Mouse (Mus musculus) erythroid progenitor cell, adult 5-6 weeks (primary cell): ENCODE results near the gene Dnajc11. TPM values are rescaled to one million over a fixed set of nuclear protein-coding genes. Genes with fewer than 3 reads are reported as not detected.

ENCODE experiments used
- ATAC-seq: replicated peaks from 2 replicates; pipeline ENCODE4 v1.8.0; 2016; ENCODE audit warnings: moderate number of reproducible peaks, mild to moderate bottlenecking, moderate TSS enrichment, inconsistent platforms; ENCODE audit not compliant: poor library complexity, low FRiP score, severe bottlenecking
- total RNA-seq, 2 experiments: library from RNA; stranded (forward) in 1 of 2; stranded (reverse) in 1 of 2; fragments of 150-400 nt in 1 of 2; fragments of 186-747, 209-891 nt in 1 of 2; gene quantifications; 2 replicates each; pipeline versions ENCODE4 v1.2.3 to v1.2.4; 2015 to 2017; ENCODE audit warnings: low replicate concordance in 2 of 2

Gene Dnajc11
- total RNA-seq, 2 experiments from 2014 or later = 41.9 to 79.2 TPM

GRCm38 (mm10) chr4:152006137-152006536 lies 72.6 kb downstream of the Dnajc11 start:
- ATAC-seq = no peak

GRCm38 (mm10) chr4:152006812-152007211 lies 73.3 kb downstream of the Dnajc11 start:
- ATAC-seq = no peak

- ATAC-seq = no peak
Observed at GRCm38 (mm10) chr4:152007481-152008147, 74.1 kb downstream of the Dnajc11 start.

GRCm38 (mm10) chr4:152008148-152008500 lies 74.6 kb downstream of the Dnajc11 start:
- no peak for ATAC-seq

- peak; percentile 90 for ATAC-seq
Observed at GRCm38 (mm10) chr4:152008622-152009075, 75.2 kb downstream of the Dnajc11 start, which contains the start of gene Klhl21. Klhl21 (plus strand) TSS chr4:152008803.

GRCm38 (mm10) chr4:152009076-152010051 lies 75.9 kb downstream of the Dnajc11 start:
- no peak for ATAC-seq

GRCm38 (mm10) chr4:152010091-152010706 lies 76.7 kb downstream of the Dnajc11 start:
- peak; percentile 57 for ATAC-seq

- ATAC-seq = no peak
Observed at GRCm38 (mm10) chr4:152010707-152011134, 77.2 kb downstream of the Dnajc11 start.

- no peak for ATAC-seq
Observed at GRCm38 (mm10) chr4:152011171-152011760, 77.8 kb downstream of the Dnajc11 start.

- ATAC-seq = no peak
Observed at GRCm38 (mm10) chr4:152012109-152012508, 78.6 kb downstream of the Dnajc11 start.

GRCm38 (mm10) chr4:152013036-152013813 lies 79.7 kb downstream of the Dnajc11 start:
- no peak for ATAC-seq

- ATAC-seq = no peak
Observed at GRCm38 (mm10) chr4:152019073-152019472, 85.6 kb downstream of the Dnajc11 start.

GRCm38 (mm10) chr4:152020024-152020423 lies 86.5 kb downstream of the Dnajc11 start:
- no peak for ATAC-seq

- no peak for ATAC-seq
Observed at GRCm38 (mm10) chr4:152021568-152022097, 88.1 kb downstream of the Dnajc11 start.

GRCm38 (mm10) chr4:152022506-152022905 lies 89.0 kb downstream of the Dnajc11 start:
- no peak for ATAC-seq

GRCm38 (mm10) chr4:152024525-152024924 lies 91.0 kb downstream of the Dnajc11 start:
- ATAC-seq = no peak

GRCm38 (mm10) chr4:152026751-152027508 lies 93.4 kb downstream of the Dnajc11 start:
- ATAC-seq = peak; percentile 17; the same call in 1 of the 2 replicates

GRCm38 (mm10) chr4:152027524-152027923 lies 94.0 kb downstream of the Dnajc11 start, which contains the start of gene Zbtb48:
Zbtb48 (minus strand) TSS chr4:152027671.
- peak; percentile 96 for ATAC-seq
